Comparison of ENCODE assay signal across 10 mouse cellular contexts in genomic region chrX:129831903-129832302, GRCm38 (mm10).
A peak's percentile ranks its signal among the peaks of the same experiment; 100 is the strongest.
DNase-seq lines count a peak whose midpoint lies in the region; TF ChIP-seq lines count a peak whose summit lies in the region.
"Had no signal": no experiment of that assay in that cellular context is flagged by ENCODE, and none has a peak within 500 bp of the region (broad histone marks: within the 10 kb centered on the region; RNA-seq: fewer than 3 reads in every experiment).

No protein-coding gene starts in this region.

- no peak for TF ChIP-seq CTCF in brain, embryonic 14.5 days (IDR thresholded peaks at IDR 0.05; ENCODE audit: borderline replicate concordance, extremely low read depth, insufficient read depth, insufficient read length)

- no peak for TF ChIP-seq POLR2A in brain, embryonic 14.5 days (IDR thresholded peaks at IDR 0.05; ENCODE audit: borderline replicate concordance, extremely low read depth, insufficient read depth, insufficient read length, poor library complexity, severe bottlenecking)

- peak; percentile 6 for DNase-seq in embryo, embryonic 10.5 days (ENCODE audit: low spot score)
- DNase-seq in embryo, embryonic 9.5 days (ENCODE audit: extremely low spot score): no peak
- DNase-seq in kidney, adult 9 months: peak; percentile 13
- DNase-seq in kidney, adult 11 months: no peak
- peak; percentile 26 for DNase-seq in 3T3-L1 (ENCODE audit: low read depth, low spot score)
- peak; percentile 57 for DNase-seq in brain, embryonic 14.5 days (ENCODE audit: low read depth)
- no peak for DNase-seq in left cerebral cortex, adult 11 months (ENCODE audit: low spot score)
- DNase-seq in layer of hippocampus, adult 11-12 months (ENCODE audit: low spot score): no peak
- DNase-seq: lung, postnatal 4 days; right cerebral cortex, adult 18-20 months had no signal

Comparison
In these comparisons a context has a peak if more than half of its experiments do, and no peak if none do; other contexts are left out.
1. DNase-seq: peak in embryo, embryonic 10.5 days (single experiment), kidney, adult 9 months (single experiment), 3T3-L1 (single experiment) and brain, embryonic 14.5 days (single experiment); none in embryo, embryonic 9.5 days (single experiment), kidney, adult 11 months (single experiment), left cerebral cortex, adult 11 months (single experiment) and layer of hippocampus, adult 11-12 months (single experiment).